Mouse (Mus musculus): ENCODE measurements at regions not wholly inside any gene's neighbourhood (a gene's known extent, or its start where the extent isn't known, plus 50 kb on each side); places are given as distances from the start of the nearest gene placed in this dataset.

GRCm38 (mm10) chr8:126833006-126833405 is 112.6 kb downstream of the Tomm20 start:
- H3K9me3 ChIP-seq (ENCODE audit: low read length): no peaks in the 10 kb centered on the region

GRCm38 (mm10) chr8:126832163-126832978 is 113.3 kb downstream of the Tomm20 start:
- H3K4me3 ChIP-seq (replicated peaks; ENCODE audit: low read length): no peak overlapping the region
- no peak for TF ChIP-seq POU5F1 (IDR thresholded peaks at IDR 0.05; ENCODE audit: borderline replicate concordance, low read length)
- no peak for TF ChIP-seq NANOG (IDR thresholded peaks at IDR 0.05; ENCODE audit: borderline replicate concordance, low read length)
- TF ChIP-seq CTCF (conservative IDR thresholded peaks at IDR 0.05; ENCODE audit: low read length): no peak
- H3K27me3 ChIP-seq (ENCODE audit: insufficient read depth, low read length): no peaks in the 10 kb centered on the region; the same call in 1 of the 2 replicates
- no peaks in the 10 kb centered on the region for H3K36me3 ChIP-seq (ENCODE audit: insufficient read depth, low read length)
- peaks cover 52% of the 10 kb centered on the region for H3K4me1 ChIP-seq (replicated peaks; ENCODE audit: low read depth, low read length)
- no peaks in the 10 kb centered on the region for H3K9me3 ChIP-seq (ENCODE audit: low read length)

More at GRCm38 (mm10) chr8:126833006-126833405, 112.6 kb downstream of the Tomm20 start:
- no peaks in the 10 kb centered on the region for H3K36me3 ChIP-seq (ENCODE audit: insufficient read depth, low read length)
- H3K27me3 ChIP-seq (ENCODE audit: insufficient read depth, low read length): no peaks in the 10 kb centered on the region; the same call in 1 of the 2 replicates
- H3K4me3 ChIP-seq (replicated peaks; ENCODE audit: low read length): no peak overlapping the region
- H3K4me1 ChIP-seq (replicated peaks; ENCODE audit: low read depth, low read length): peaks cover 48% of the 10 kb centered on the region
- TF ChIP-seq POU5F1 (IDR thresholded peaks at IDR 0.05; ENCODE audit: borderline replicate concordance, low read length) (no peak), CTCF (conservative IDR thresholded peaks at IDR 0.05; ENCODE audit: low read length) (no peak), NANOG (IDR thresholded peaks at IDR 0.05; ENCODE audit: borderline replicate concordance, low read length) (no peak)

GRCm38 (mm10) chr8:126831312-126832162 is 114.1 kb downstream of the Tomm20 start:
- TF ChIP-seq NANOG (IDR thresholded peaks at IDR 0.05; ENCODE audit: borderline replicate concordance, low read length): no peak
- Histone ChIP-seq H3K4me1 (replicated peaks; ENCODE audit: low read depth, low read length) (peaks cover 60% of the 10 kb centered on the region), H3K36me3 (ENCODE audit: insufficient read depth, low read length) (no peaks in the 10 kb centered on the region), H3K27me3 (ENCODE audit: insufficient read depth, low read length) (no peaks in the 10 kb centered on the region; the same call in 1 of the 2 replicates), H3K9me3 (ENCODE audit: low read length) (no peaks in the 10 kb centered on the region), H3K4me3 (replicated peaks; ENCODE audit: low read length) (no peak overlapping the region)

- no peaks in the 10 kb centered on the region; the same call in 1 of the 2 replicates for H3K27me3 ChIP-seq (ENCODE audit: insufficient read depth, low read length)
- TF ChIP-seq CTCF (conservative IDR thresholded peaks at IDR 0.05; ENCODE audit: low read length): no peak
- TF ChIP-seq NANOG (IDR thresholded peaks at IDR 0.05; ENCODE audit: borderline replicate concordance, low read length): no peak
- TF ChIP-seq POU5F1 (IDR thresholded peaks at IDR 0.05; ENCODE audit: borderline replicate concordance, low read length): no peak
- peaks cover 73% of the 10 kb centered on the region for H3K4me1 ChIP-seq (replicated peaks; ENCODE audit: low read depth, low read length)
- no peaks in the 10 kb centered on the region for H3K9me3 ChIP-seq (ENCODE audit: low read length)
- peak overlapping the region; percentile 35; the same call in 1 of the 2 replicates for H3K4me3 ChIP-seq (replicated peaks; ENCODE audit: low read length)
- H3K36me3 ChIP-seq (ENCODE audit: insufficient read depth, low read length): no peaks in the 10 kb centered on the region
Observed at GRCm38 (mm10) chr8:126830242-126830530, 115.5 kb downstream of the Tomm20 start.

GRCm38 (mm10) chr8:126829376-126830241 is 116.0 kb downstream of the Tomm20 start:
- no peaks in the 10 kb centered on the region for H3K27me3 ChIP-seq (ENCODE audit: insufficient read depth, low read length)
- H3K9me3 ChIP-seq (ENCODE audit: low read length): no peaks in the 10 kb centered on the region
- TF ChIP-seq POU5F1 (IDR thresholded peaks at IDR 0.05; ENCODE audit: borderline replicate concordance, low read length) (no peak), CTCF (conservative IDR thresholded peaks at IDR 0.05; ENCODE audit: low read length) (no peak)
- H3K4me3 ChIP-seq (replicated peaks; ENCODE audit: low read length): peak overlapping the region; percentile 35
- peaks cover 78% of the 10 kb centered on the region for H3K4me1 ChIP-seq (replicated peaks; ENCODE audit: low read depth, low read length)
- no peaks in the 10 kb centered on the region for H3K36me3 ChIP-seq (ENCODE audit: insufficient read depth, low read length)

GRCm38 (mm10) chr8:126827681-126828383 is 117.8 kb downstream of the Tomm20 start:
- no peak overlapping the region for H3K4me3 ChIP-seq (replicated peaks; ENCODE audit: low read length)
- peaks cover 72% of the 10 kb centered on the region for H3K4me1 ChIP-seq (replicated peaks; ENCODE audit: low read depth, low read length)
- no peaks in the 10 kb centered on the region for H3K27me3 ChIP-seq (ENCODE audit: insufficient read depth, low read length)
- no peaks in the 10 kb centered on the region for H3K9me3 ChIP-seq (ENCODE audit: low read length)
- H3K36me3 ChIP-seq (ENCODE audit: insufficient read depth, low read length): no peaks in the 10 kb centered on the region
- TF ChIP-seq NANOG (IDR thresholded peaks at IDR 0.05; ENCODE audit: borderline replicate concordance, low read length): no peak

GRCm38 (mm10) chr8:126826328-126827285 is 119.0 kb downstream of the Tomm20 start:
- Histone ChIP-seq H3K4me1 (replicated peaks; ENCODE audit: low read depth, low read length) (peaks cover 63% of the 10 kb centered on the region), H3K36me3 (ENCODE audit: insufficient read depth, low read length) (no peaks in the 10 kb centered on the region), H3K27me3 (ENCODE audit: insufficient read depth, low read length) (no peaks in the 10 kb centered on the region), H3K4me3 (replicated peaks; ENCODE audit: low read length) (peak overlapping the region; percentile 48), H3K9me3 (ENCODE audit: low read length) (no peaks in the 10 kb centered on the region)
- TF ChIP-seq POU5F1 (IDR thresholded peaks at IDR 0.05; ENCODE audit: borderline replicate concordance, low read length) (no peak), NANOG (IDR thresholded peaks at IDR 0.05; ENCODE audit: borderline replicate concordance, low read length) (no peak), CTCF (conservative IDR thresholded peaks at IDR 0.05; ENCODE audit: low read length) (no peak)

Measured in E14TG2a.4 (cell line).